In the genomic region with DNA sequence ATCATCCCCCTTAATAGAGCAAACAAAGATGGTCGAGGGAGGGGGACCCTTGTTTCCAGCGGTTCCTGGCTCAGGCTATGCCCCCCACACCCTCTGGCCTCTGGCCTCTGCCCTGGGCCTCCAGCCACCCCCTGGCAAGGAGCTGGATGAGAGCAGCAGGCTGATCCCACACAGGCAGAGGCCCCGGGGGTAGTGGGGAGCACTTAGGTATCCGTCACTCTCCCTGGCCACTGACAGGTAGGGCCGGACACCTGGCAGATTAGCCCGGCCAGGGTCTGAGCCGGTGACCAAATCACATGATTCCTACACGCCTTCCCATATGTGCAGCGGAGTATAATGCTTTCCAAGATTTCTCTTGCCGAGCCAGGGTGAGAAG, we compare ENCODE assay signal across 8 mouse cellular contexts. TPM values are rescaled to one million over a fixed set of nuclear protein-coding genes. Genes with fewer than 3 reads are reported as not detected.
DNase-seq lines count a peak whose midpoint lies in the region; ATAC-seq lines count a peak whose summit lies in the region.

No protein-coding gene starts in this region.

- H3K9ac ChIP-seq in intestine, embryonic 16.5 days (ENCODE audit: low read depth, low read length): peak overlapping the region; percentile 71
- H3K9ac ChIP-seq in neural tube, embryonic 12.5 days: peak overlapping the region; percentile 48

- 0 out of 2 replicates have a peak, but pooled peaks have one; percentile 19 for ATAC-seq in intestine, embryonic 16.5 days
- ATAC-seq in neural tube, embryonic 12.5 days (ENCODE audit: low FRiP score, low read depth): peak; percentile 38

- peak overlapping the region; percentile 64 for H3K4me3 ChIP-seq in forebrain, embryonic 10.5 days
- H3K4me3 ChIP-seq in intestine, embryonic 16.5 days (ENCODE audit: low read length): peak overlapping the region; percentile 61
- peak overlapping the region; percentile 42 for H3K4me3 ChIP-seq in neural tube, embryonic 12.5 days

- peak; percentile 20 for DNase-seq in kidney, postnatal 10 days
- DNase-seq in kidney, adult 11 months: no peak
- no peak for DNase-seq in forebrain, embryonic 10.5 days (ENCODE audit: extremely low spot score, low spot score)
- DNase-seq in right cerebral cortex, postnatal 4 days: no peak
- DNase-seq in urinary bladder, postnatal 25 days (ENCODE audit: low spot score): no peak
- DNase-seq in yolk sac, embryonic 10.5 days (ENCODE audit: low spot score): no peak

- 42% methylated on average over 10 of the region's 10 CpGs for WGBS in forebrain, embryonic 10.5 days
- WGBS in intestine, embryonic 16.5 days: 55% methylated on average over 10 of the region's 10 CpGs
- 52% methylated on average over 10 of the region's 10 CpGs for WGBS in neural tube, embryonic 12.5 days

- peaks cover 35% of the 10 kb centered on the region for H3K4me1 ChIP-seq in forebrain, embryonic 10.5 days
- H3K4me1 ChIP-seq in intestine, embryonic 16.5 days (ENCODE audit: control insufficient read depth, insufficient read depth, low read length): peaks cover 13% of the 10 kb centered on the region
- H3K4me1 ChIP-seq in neural tube, embryonic 12.5 days: peaks cover 39% of the 10 kb centered on the region

- H3K36me3 ChIP-seq in forebrain, embryonic 10.5 days (replicated peaks): no peaks in the 10 kb centered on the region
- no peaks in the 10 kb centered on the region for H3K36me3 ChIP-seq in intestine, embryonic 16.5 days (ENCODE audit: control insufficient read depth, insufficient read depth, low read length)
- no peaks in the 10 kb centered on the region for H3K36me3 ChIP-seq in neural tube, embryonic 12.5 days

- peak overlapping the region; percentile 76 for H3K27ac ChIP-seq in forebrain, embryonic 10.5 days
- H3K27ac ChIP-seq in intestine, embryonic 16.5 days (ENCODE audit: low read length): no peak overlapping the region
- H3K27ac ChIP-seq in neural tube, embryonic 12.5 days: no peak overlapping the region

- H3K4me2 ChIP-seq in intestine, embryonic 16.5 days (ENCODE audit: low read depth, low read length): peak overlapping the region; percentile 95
- peak overlapping the region; percentile 80 for H3K4me2 ChIP-seq in neural tube, embryonic 12.5 days (replicated peaks)

- no peaks in the 10 kb centered on the region for H3K9me3 ChIP-seq in forebrain, embryonic 10.5 days
- H3K9me3 ChIP-seq in intestine, embryonic 16.5 days (ENCODE audit: control insufficient read depth, low read length): no peaks in the 10 kb centered on the region
- no peaks in the 10 kb centered on the region for H3K9me3 ChIP-seq in neural tube, embryonic 12.5 days

- H3K27me3 ChIP-seq in forebrain, embryonic 10.5 days (ENCODE audit: poor library complexity, severe bottlenecking): peaks cover 58% of the 10 kb centered on the region
- H3K27me3 ChIP-seq in intestine, embryonic 16.5 days (replicated peaks; ENCODE audit: control insufficient read depth, insufficient read depth, low read length): no peaks in the 10 kb centered on the region
- peaks cover 18% of the 10 kb centered on the region for H3K27me3 ChIP-seq in neural tube, embryonic 12.5 days (replicated peaks)

RNA-seq across cellular contexts. Expression of a gene that starts 5.7 kb away (rescaled TPM):
- polyA plus RNA-seq in forebrain, embryonic 10.5 days (2016; fragmentation: Nextera tagmentation; extraction: Ambion mirVana): 14.1 and 14.3 TPM in 2 replicates
- 69.1 and 81.3 TPM in 2 replicates for polyA plus RNA-seq in intestine, embryonic 16.5 days (2015; fragmentation: Nextera tagmentation; extraction: Ambion mirVana)
- 21.0 and 21.4 TPM in 2 replicates for polyA plus RNA-seq in neural tube, embryonic 12.5 days (2016; fragmentation: Nextera tagmentation; extraction: Ambion mirVana)

RNA-seq across cellular contexts. Expression of a gene that starts 56.2 kb away (rescaled TPM):
- polyA plus RNA-seq in forebrain, embryonic 10.5 days (2016; fragmentation: Nextera tagmentation; extraction: Ambion mirVana): 2.1 and 2.2 TPM in 2 replicates
- 14.3 and 16.3 TPM in 2 replicates for polyA plus RNA-seq in intestine, embryonic 16.5 days (2015; fragmentation: Nextera tagmentation; extraction: Ambion mirVana)
- polyA plus RNA-seq in neural tube, embryonic 12.5 days (2016; fragmentation: Nextera tagmentation; extraction: Ambion mirVana): 2.6 and 4.3 TPM in 2 replicates
